Mouse (Mus musculus): ENCODE data around the gene Ip6k3. TPM values are rescaled to one million over a fixed set of nuclear protein-coding genes. Genes with fewer than 3 reads are reported as not detected.

The Ip6k3 gene
- polyA plus RNA-seq, 1 experiment from 2014 or later: not detected

DNA sequence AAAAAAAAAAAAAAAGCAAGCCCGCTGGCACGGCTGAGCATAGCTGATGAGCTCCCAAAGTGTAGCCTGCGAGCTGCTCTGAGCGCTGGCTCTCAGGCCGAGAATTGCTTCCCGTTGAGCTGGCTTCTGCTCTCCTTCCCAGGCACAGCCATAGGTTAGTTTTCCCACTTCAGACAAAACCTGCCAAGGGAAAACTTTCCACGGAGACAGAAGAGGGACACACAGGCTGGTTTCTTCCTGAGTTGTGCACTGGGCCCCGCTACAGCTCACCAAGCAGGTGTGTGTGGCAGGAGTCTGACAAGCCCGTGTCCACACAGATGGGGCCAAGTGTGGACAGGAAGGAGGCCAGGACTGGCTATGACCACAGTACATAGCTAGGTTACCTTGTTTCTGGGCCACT lies 21.3 kb upstream of the Ip6k3 start:
- no peak overlapping the region for H3K4me3 ChIP-seq (ENCODE audit: low read depth, low read length)

DNA sequence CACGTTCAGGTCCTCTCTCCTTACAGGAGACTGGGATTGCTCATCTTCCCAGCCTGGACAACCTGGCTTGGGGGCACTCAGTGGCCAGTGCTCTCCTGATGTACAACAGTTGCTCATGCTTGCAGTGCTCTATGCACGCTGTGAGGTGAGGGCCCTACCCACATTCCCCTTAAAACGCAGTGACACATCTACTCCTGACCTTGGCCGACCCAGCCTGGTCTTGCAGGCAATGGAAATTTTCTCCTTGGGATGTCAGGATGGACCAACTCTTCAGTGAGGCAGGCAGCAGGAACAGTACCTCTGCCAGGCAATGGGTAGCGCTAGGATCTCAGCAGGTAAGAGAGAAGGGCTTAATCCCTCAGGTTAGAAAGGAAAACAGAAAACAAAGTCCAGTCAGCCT lies 19.5 kb upstream of the Ip6k3 start:
- Histone ChIP-seq H3K27me3 (replicated peaks; ENCODE audit: control insufficient read depth, insufficient read depth, low read length) (no peaks in the 10 kb centered on the region), H3K4me3 (ENCODE audit: low read depth, low read length) (no peak overlapping the region), H3K4me1 (replicated peaks; ENCODE audit: control insufficient read depth, insufficient read depth, low read length) (no peaks in the 10 kb centered on the region), H3K9me3 (ENCODE audit: control insufficient read depth, low read length) (no peaks in the 10 kb centered on the region), H3K4me2 (ENCODE audit: low read length) (no peak overlapping the region), H3K27ac (ENCODE audit: low read depth) (no peak overlapping the region), H3K9ac (ENCODE audit: low read length) (no peak overlapping the region), H3K36me3 (ENCODE audit: control insufficient read depth, insufficient read depth, low read length) (peaks cover 24% of the 10 kb centered on the region)
- ATAC-seq (replicated peaks; ENCODE audit: low FRiP score, low TSS enrichment, low read depth): no peak
- DNase-seq (ENCODE audit: low spot score): no peak
- 45% methylated on average over 5 of the region's 5 CpGs for WGBS

More for the DNA sequence above, 21.3 kb upstream of the Ip6k3 start:
- ATAC-seq (replicated peaks; ENCODE audit: low FRiP score, low TSS enrichment, low read depth): no peak
- no peak for DNase-seq (ENCODE audit: low spot score)
- no peak overlapping the region for H3K27ac ChIP-seq (ENCODE audit: low read depth)
- H3K27me3 ChIP-seq (replicated peaks; ENCODE audit: control insufficient read depth, insufficient read depth, low read length): no peaks in the 10 kb centered on the region
- 78% methylated on average over 9 of the region's 9 CpGs for WGBS
- no peaks in the 10 kb centered on the region for H3K4me1 ChIP-seq (replicated peaks; ENCODE audit: control insufficient read depth, insufficient read depth, low read length)
- no peaks in the 10 kb centered on the region for H3K9me3 ChIP-seq (ENCODE audit: control insufficient read depth, low read length)
- H3K36me3 ChIP-seq (ENCODE audit: control insufficient read depth, insufficient read depth, low read length): peaks cover 42% of the 10 kb centered on the region
- no peak overlapping the region for H3K9ac ChIP-seq (ENCODE audit: low read length)
- H3K4me2 ChIP-seq (ENCODE audit: low read length): no peak overlapping the region

DNA sequence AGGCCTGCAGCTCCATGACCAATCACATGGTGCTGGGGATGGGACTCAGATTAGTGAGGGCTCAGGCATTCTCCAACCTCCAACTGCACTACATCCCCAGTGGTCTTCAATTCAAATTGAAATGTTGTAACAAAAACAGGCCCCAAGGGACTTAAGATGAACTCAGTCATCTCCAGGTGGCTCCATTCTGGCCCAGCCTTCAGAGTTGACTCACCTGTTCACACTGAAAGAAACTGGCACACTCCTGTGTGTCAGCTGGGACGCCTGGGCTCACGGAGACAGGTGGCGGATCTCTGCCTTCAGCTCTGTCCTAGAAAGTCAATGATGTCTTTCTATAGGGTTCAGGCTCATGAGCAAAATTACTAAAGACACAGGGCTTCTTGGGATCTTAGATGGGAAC lies 18.5 kb upstream of the Ip6k3 start:
- Histone ChIP-seq H3K36me3 (ENCODE audit: control insufficient read depth, insufficient read depth, low read length) (peaks cover 14% of the 10 kb centered on the region; the same call in 1 of the 2 replicates), H3K4me2 (ENCODE audit: low read length) (no peak overlapping the region), H3K27me3 (replicated peaks; ENCODE audit: control insufficient read depth, insufficient read depth, low read length) (no peaks in the 10 kb centered on the region), H3K9me3 (ENCODE audit: control insufficient read depth, low read length) (no peaks in the 10 kb centered on the region), H3K27ac (ENCODE audit: low read depth) (no peak overlapping the region), H3K4me1 (replicated peaks; ENCODE audit: control insufficient read depth, insufficient read depth, low read length) (no peaks in the 10 kb centered on the region), H3K9ac (ENCODE audit: low read length) (no peak overlapping the region), H3K4me3 (ENCODE audit: low read depth, low read length) (no peak overlapping the region)
- ATAC-seq (replicated peaks; ENCODE audit: low FRiP score, low TSS enrichment, low read depth): no peak
- WGBS: 89% methylated on average over 3 of the region's 3 CpGs
- DNase-seq (ENCODE audit: low spot score): no peak

DNA sequence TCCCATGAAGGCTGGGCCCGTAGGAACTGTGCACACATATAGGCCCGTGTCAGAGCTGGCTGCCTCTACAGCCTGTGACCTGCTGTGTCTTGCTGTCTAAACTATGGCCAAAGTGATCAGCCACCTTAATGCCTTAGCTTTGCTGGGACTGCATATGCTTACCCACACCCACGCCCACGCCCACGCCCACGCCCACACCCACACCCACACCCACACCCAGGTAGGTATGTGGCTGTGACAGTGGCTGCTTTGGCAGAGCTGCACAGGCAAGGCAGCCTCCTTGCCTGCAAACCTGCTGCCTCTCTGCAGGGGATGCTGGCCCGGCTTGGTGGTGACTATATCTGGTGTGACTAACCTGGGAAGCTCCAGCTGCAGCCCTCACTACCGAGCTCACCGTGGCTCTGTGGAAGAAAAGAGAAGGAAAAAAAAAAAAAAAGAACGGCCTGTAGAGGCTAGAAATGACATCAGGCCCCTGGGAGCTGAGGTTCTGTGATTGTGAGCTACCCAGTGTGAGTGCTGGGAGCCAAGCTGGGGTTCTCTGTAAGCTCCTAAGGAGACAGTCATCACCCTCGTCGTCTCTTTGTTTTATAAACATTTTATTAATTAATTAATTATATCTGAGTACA lies 16.2 kb upstream of the Ip6k3 start:
- H3K4me1 ChIP-seq (replicated peaks; ENCODE audit: control insufficient read depth, insufficient read depth, low read length): no peaks in the 10 kb centered on the region
- DNase-seq (ENCODE audit: low spot score): no peak
- 83% methylated on average over 12 of the region's 12 CpGs for WGBS
- no peak overlapping the region for H3K9ac ChIP-seq (ENCODE audit: low read length)
- H3K36me3 ChIP-seq (ENCODE audit: control insufficient read depth, insufficient read depth, low read length): no peaks in the 10 kb centered on the region
- no peak overlapping the region for H3K4me2 ChIP-seq (ENCODE audit: low read length)
- H3K4me3 ChIP-seq (ENCODE audit: low read depth, low read length): no peak overlapping the region
- no peaks in the 10 kb centered on the region for H3K9me3 ChIP-seq (ENCODE audit: control insufficient read depth, low read length)
- H3K27ac ChIP-seq (ENCODE audit: low read depth): no peak overlapping the region
- H3K27me3 ChIP-seq (replicated peaks; ENCODE audit: control insufficient read depth, insufficient read depth, low read length): no peaks in the 10 kb centered on the region
- ATAC-seq (replicated peaks; ENCODE audit: low FRiP score, low TSS enrichment, low read depth): no peak

DNA sequence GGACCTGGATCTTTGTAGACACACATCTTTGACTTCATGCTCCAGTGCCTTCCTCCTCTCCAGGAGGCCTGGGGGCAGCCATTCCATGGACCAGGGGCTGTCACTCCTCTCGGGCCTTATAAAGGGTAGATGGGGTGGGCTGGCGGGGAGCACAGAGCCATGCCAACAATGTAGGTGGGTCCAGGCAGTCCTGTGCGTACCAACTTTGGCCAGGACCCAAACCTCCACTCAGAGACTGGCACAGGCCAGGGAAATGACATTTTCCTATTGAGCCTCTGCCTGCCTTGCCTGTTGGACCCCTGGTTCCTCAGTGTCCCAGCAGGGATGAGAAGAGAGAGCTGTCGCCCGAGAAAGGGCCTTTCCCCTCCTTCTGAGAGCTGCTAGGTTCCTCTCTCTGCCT lies 14.8 kb upstream of the Ip6k3 start:
- Histone ChIP-seq H3K9me3 (ENCODE audit: control insufficient read depth, low read length) (no peaks in the 10 kb centered on the region), H3K36me3 (ENCODE audit: control insufficient read depth, insufficient read depth, low read length) (no peaks in the 10 kb centered on the region), H3K27ac (ENCODE audit: low read depth) (no peak overlapping the region), H3K4me1 (replicated peaks; ENCODE audit: control insufficient read depth, insufficient read depth, low read length) (no peaks in the 10 kb centered on the region), H3K4me3 (ENCODE audit: low read depth, low read length) (no peak overlapping the region), H3K4me2 (ENCODE audit: low read length) (no peak overlapping the region), H3K27me3 (replicated peaks; ENCODE audit: control insufficient read depth, insufficient read depth, low read length) (no peaks in the 10 kb centered on the region), H3K9ac (ENCODE audit: low read length) (no peak overlapping the region)
- DNase-seq (ENCODE audit: low spot score) (no peak), ATAC-seq (replicated peaks; ENCODE audit: low FRiP score, low TSS enrichment, low read depth) (no peak)
- WGBS: 83% methylated on average over 5 of the region's 5 CpGs

DNA sequence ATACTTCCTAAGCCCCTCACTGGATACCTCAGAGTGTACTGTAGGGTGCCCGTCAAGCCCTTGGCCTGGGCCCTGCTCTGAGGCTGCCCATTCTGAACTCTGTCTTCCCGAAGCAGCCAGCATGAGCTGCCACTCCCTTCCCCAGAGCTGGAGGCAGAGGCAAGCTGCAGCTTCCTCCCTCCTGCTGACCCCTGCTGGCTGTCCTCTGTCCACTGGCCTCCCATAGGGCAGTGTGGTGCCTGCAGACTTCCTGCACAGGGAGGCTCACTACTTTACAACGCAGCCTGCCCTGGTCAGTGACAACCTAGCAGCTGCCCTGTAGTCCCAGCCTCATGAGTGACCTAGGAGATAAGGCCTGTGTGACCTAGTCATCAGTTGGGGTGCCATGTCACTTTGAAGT lies 14.1 kb upstream of the Ip6k3 start:
- H3K4me1 ChIP-seq (replicated peaks; ENCODE audit: control insufficient read depth, insufficient read depth, low read length): no peaks in the 10 kb centered on the region
- H3K36me3 ChIP-seq (ENCODE audit: control insufficient read depth, insufficient read depth, low read length): no peaks in the 10 kb centered on the region
- no peaks in the 10 kb centered on the region for H3K27me3 ChIP-seq (replicated peaks; ENCODE audit: control insufficient read depth, insufficient read depth, low read length)
- WGBS: 30% methylated on average over 3 of the region's 3 CpGs
- ATAC-seq (replicated peaks; ENCODE audit: low FRiP score, low TSS enrichment, low read depth) (no peak; the same call in 1 of the 2 replicates), DNase-seq (ENCODE audit: low spot score) (no peak)
- H3K9me3 ChIP-seq (ENCODE audit: control insufficient read depth, low read length): no peaks in the 10 kb centered on the region
- no peak overlapping the region for H3K4me2 ChIP-seq (ENCODE audit: low read length)
- no peak overlapping the region for H3K27ac ChIP-seq (ENCODE audit: low read depth)
- H3K4me3 ChIP-seq (ENCODE audit: low read depth, low read length): no peak overlapping the region
- H3K9ac ChIP-seq (ENCODE audit: low read length): no peak overlapping the region

DNA sequence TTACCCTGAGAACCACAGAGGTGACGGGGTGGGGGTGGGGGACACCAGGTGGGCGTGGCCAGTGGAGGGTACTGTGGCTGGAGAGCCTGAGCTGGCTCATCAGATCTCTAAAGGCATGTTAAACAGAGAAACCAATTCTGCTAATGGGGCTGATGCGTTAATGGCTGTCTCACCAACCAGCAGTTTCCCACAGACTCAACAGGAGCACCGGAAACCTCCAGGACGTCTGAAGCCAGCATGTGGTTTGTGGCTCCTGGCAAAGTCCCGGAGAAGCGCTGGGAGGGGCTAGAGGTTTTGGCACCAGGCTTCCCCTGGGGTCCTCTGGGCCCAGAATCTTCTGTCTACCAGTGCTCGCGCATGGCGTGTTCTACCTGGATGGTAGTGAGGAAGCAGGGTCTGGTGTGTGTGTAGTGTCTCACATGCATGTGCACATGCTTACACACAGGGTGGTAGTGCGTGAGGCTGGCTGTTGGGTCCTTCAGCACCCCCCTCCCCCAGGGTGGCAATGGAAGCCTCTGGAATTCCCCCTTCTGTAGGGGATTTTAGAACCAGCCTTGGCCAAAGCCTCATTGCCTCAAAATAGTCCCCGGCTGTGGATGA lies 12.2 kb upstream of the Ip6k3 start:
- Histone ChIP-seq H3K27ac (ENCODE audit: low read depth) (no peak overlapping the region), H3K27me3 (replicated peaks; ENCODE audit: control insufficient read depth, insufficient read depth, low read length) (no peaks in the 10 kb centered on the region), H3K4me1 (replicated peaks; ENCODE audit: control insufficient read depth, insufficient read depth, low read length) (peaks cover 11% of the 10 kb centered on the region), H3K4me2 (ENCODE audit: low read length) (no peak overlapping the region), H3K36me3 (ENCODE audit: control insufficient read depth, insufficient read depth, low read length) (no peaks in the 10 kb centered on the region), H3K9me3 (ENCODE audit: control insufficient read depth, low read length) (no peaks in the 10 kb centered on the region), H3K9ac (ENCODE audit: low read length) (no peak overlapping the region), H3K4me3 (ENCODE audit: low read depth, low read length) (no peak overlapping the region)
- 54% methylated on average over 12 of the region's 12 CpGs for WGBS
- no peak for DNase-seq (ENCODE audit: low spot score)
- no peak for ATAC-seq (replicated peaks; ENCODE audit: low FRiP score, low TSS enrichment, low read depth)

DNA sequence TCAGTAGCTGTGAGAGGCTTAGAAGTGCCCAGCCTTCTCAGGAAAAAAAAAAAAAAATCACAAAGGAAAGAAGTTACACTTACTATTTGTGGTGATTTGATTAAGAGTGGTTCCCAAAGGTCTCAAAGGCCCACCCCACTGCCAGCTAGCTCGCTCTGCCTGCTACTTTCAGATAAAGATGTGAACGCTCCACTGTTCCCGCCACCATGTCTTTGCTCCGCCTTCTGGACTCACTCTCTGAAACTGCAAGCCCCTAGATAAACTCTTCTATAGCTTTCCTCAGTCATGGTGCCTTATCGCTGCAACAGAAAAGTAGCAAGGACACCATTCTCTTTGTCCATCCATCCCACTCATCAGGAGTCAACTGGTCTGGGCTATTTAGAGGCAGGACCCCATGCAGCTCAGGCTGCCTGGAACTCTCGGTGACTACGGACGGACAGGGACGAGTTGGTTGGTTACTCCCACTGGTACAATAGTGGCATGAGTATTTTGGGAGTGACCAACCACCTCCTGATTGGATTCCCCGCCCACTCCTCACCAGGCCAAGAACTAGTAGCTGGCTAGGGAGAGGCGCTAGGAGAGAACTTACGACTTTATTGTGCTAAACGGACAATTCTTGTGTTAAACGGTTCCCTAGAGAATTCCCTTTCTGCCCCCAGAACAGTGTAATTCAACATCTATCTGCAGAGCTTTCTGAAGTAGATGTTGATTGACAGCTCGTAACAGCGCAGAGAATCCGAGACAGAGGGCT lies 11.0 kb upstream of the Ip6k3 start:
- Histone ChIP-seq H3K4me3 (ENCODE audit: low read depth, low read length) (no peak overlapping the region), H3K4me2 (ENCODE audit: low read length) (no peak overlapping the region), H3K4me1 (replicated peaks; ENCODE audit: control insufficient read depth, insufficient read depth, low read length) (peaks cover 11% of the 10 kb centered on the region), H3K9me3 (ENCODE audit: control insufficient read depth, low read length) (no peaks in the 10 kb centered on the region), H3K36me3 (ENCODE audit: control insufficient read depth, insufficient read depth, low read length) (no peaks in the 10 kb centered on the region), H3K27me3 (replicated peaks; ENCODE audit: control insufficient read depth, insufficient read depth, low read length) (no peaks in the 10 kb centered on the region), H3K27ac (ENCODE audit: low read depth) (no peak overlapping the region), H3K9ac (ENCODE audit: low read length) (no peak overlapping the region)
- 90% methylated on average over 17 of the region's 17 CpGs for WGBS
- ATAC-seq (replicated peaks; ENCODE audit: low FRiP score, low TSS enrichment, low read depth) (no peak), DNase-seq (ENCODE audit: low spot score) (no peak)
